Mouse (Mus musculus) ES-Bruce4 (cell line): ENCODE data around the gene Olfr1463. TPM values are rescaled to one million over a fixed set of nuclear protein-coding genes. Genes with fewer than 3 reads are reported as not detected.

Experiments used
- H3K27ac ChIP-seq: 2 replicates; pipeline ENCODE4 v1.5.1; 2012; ENCODE audit warnings: low read length, inconsistent platforms; ENCODE audit not compliant: insufficient read depth
- H3K27me3 ChIP-seq: 2 replicates; pipeline ENCODE4 v1.6.1; 2012; ENCODE audit warnings: mild to moderate bottlenecking, low read length, inconsistent platforms; ENCODE audit not compliant: control insufficient read depth, poor library complexity, insufficient read depth, severe bottlenecking
- H3K36me3 ChIP-seq: 2 replicates; pipeline ENCODE4 v1.6.1; 2012; ENCODE audit warnings: inconsistent platforms, mild to moderate bottlenecking, low read length, moderate library complexity; ENCODE audit not compliant: control insufficient read depth, poor library complexity, insufficient read depth, severe bottlenecking
- H3K4me1 ChIP-seq: one replicate; pipeline ENCODE4 v1.8.1; 2011; ENCODE audit warnings: low read length; ENCODE audit not compliant: control insufficient read depth, insufficient read depth
- H3K4me3 ChIP-seq: 2 replicates; pipeline ENCODE4 v1.5.1; 2011; ENCODE audit warnings: low read depth, mild to moderate bottlenecking, low read length
- H3K9ac ChIP-seq: 2 replicates; pipeline ENCODE4 v1.6.1; 2012; ENCODE audit warnings: low read depth, mild to moderate bottlenecking, inconsistent platforms; ENCODE audit not compliant: poor library complexity, severe bottlenecking
- H3K9me3 ChIP-seq: replicated peaks from 2 replicates; pipeline ENCODE4 v1.6.1; 2012; ENCODE audit warnings: mild to moderate bottlenecking, low read length, inconsistent platforms; ENCODE audit not compliant: control insufficient read depth, poor library complexity, insufficient read depth, severe bottlenecking
- CTCF ChIP-seq: IDR thresholded peaks from one replicate; pipeline ENCODE4 v1.8.1; 2011; ENCODE audit warnings: low read depth, low read length
- EP300 ChIP-seq: IDR thresholded peaks from 2 replicates; pipeline ENCODE4 v1.6.1; 2011; ENCODE audit warnings: low read depth, low read length; ENCODE audit not compliant: insufficient read depth
- POLR2A ChIP-seq: IDR thresholded peaks from one replicate; pipeline ENCODE4 v1.8.1; 2011; ENCODE audit warnings: low read length; ENCODE audit not compliant: insufficient read depth
- polyA plus RNA-seq: library from polyadenylated mRNA; stranded (reverse); fragments of >200 nt; gene quantifications from 2 replicates; pipeline ENCODE4 v1.2.4, GENCODE M21; 2011; ENCODE audit warnings: low read depth; ENCODE audit not compliant: missing spikeins, insufficient read depth, insufficient read length

The Olfr1463 gene
- polyA plus RNA-seq, result not detected in 2 replicates

- H3K9ac ChIP-seq, result no peak within 1 kb of the TSS
- no peaks in the 10 kb centered on the region for H3K36me3 ChIP-seq
- TF ChIP-seq CTCF, result no peak
- no peak for TF ChIP-seq EP300
- TF ChIP-seq POLR2A, result no peak
- H3K4me3 ChIP-seq, result no peak within 1 kb of the TSS
- no peaks in the 10 kb centered on the region for H3K4me1 ChIP-seq
- H3K27me3 ChIP-seq, result no peaks in the 10 kb centered on the region
- no peaks in the 10 kb centered on the region for H3K9me3 ChIP-seq
- H3K27ac ChIP-seq, result no peak within 1 kb of the TSS
Observed at GRCm38 (mm10) chr19:13231028-13231427, at the start of gene Olfr1463. TSS of gene Olfr1463 (plus strand) at chr19:13231328.

- Histone ChIP-seq H3K36me3 (no peaks in the 10 kb centered on the region), H3K27ac (no peak within 1 kb of the TSS), H3K4me3 (no peak within 1 kb of the TSS), H3K9ac (no peak within 1 kb of the TSS), H3K9me3 (no peaks in the 10 kb centered on the region), H3K27me3 (no peaks in the 10 kb centered on the region), H3K4me1 (no peaks in the 10 kb centered on the region)
- TF ChIP-seq POLR2A (no peak), EP300 (no peak), CTCF (no peak)
Observed at GRCm38 (mm10) chr19:13185434-13185833, 45.7 kb upstream of the Olfr1463 start, which contains the start of gene Olfr1462. TSS of gene Olfr1462 (plus strand) at chr19:13185734.

- Histone ChIP-seq H3K4me1 (no peaks in the 10 kb centered on the region), H3K36me3 (no peaks in the 10 kb centered on the region), H3K9me3 (no peaks in the 10 kb centered on the region), H3K4me3 (no peak overlapping the region), H3K27me3 (no peaks in the 10 kb centered on the region), H3K9ac (no peak overlapping the region), H3K27ac (no peak overlapping the region)
- no peak for TF ChIP-seq CTCF
- no peak for TF ChIP-seq EP300
- no peak for TF ChIP-seq POLR2A
Observed at GRCm38 (mm10) chr19:13221666-13222065, 9.5 kb upstream of the Olfr1463 start.

Other genes starting within 250 kb of the Olfr1463 start
- not detected in 2 replicates for gene Olfr1451, start 236.3 kb upstream of the Olfr1463 start, polyA plus RNA-seq
- not detected in 2 replicates for gene Olfr1453, start 203.0 kb upstream of the Olfr1463 start, polyA plus RNA-seq
- gene Olfr1454, start 170.7 kb upstream of the Olfr1463 start, polyA plus RNA-seq, result not detected in 2 replicates
- gene Olfr1457, start 133.4 kb upstream of the Olfr1463 start, polyA plus RNA-seq, result not detected in 2 replicates
- not detected in 2 replicates for gene Olfr1458, start 124.6 kb upstream of the Olfr1463 start, polyA plus RNA-seq
- gene Olfr1459, start 81.8 kb upstream of the Olfr1463 start, polyA plus RNA-seq, result 0.09 and 0.12 TPM in 2 replicates
- not detected in 2 replicates for gene Olfr1461, start 68.3 kb upstream of the Olfr1463 start, polyA plus RNA-seq
- not detected in 2 replicates for gene Olfr1462, start 45.6 kb upstream of the Olfr1463 start, polyA plus RNA-seq
- not detected in 2 replicates for gene Olfr1465, start 84.2 kb downstream of the Olfr1463 start, polyA plus RNA-seq
- gene Olfr1466, start 107.5 kb downstream of the Olfr1463 start, polyA plus RNA-seq, result not detected in 2 replicates
- gene Olfr1467, start 130.9 kb downstream of the Olfr1463 start, polyA plus RNA-seq, result not detected in 2 replicates
- not detected in 2 replicates for gene Olfr1469, start 176.5 kb downstream of the Olfr1463 start, polyA plus RNA-seq
- gene Olfr1471, start 212.1 kb downstream of the Olfr1463 start, polyA plus RNA-seq, result not detected in 2 replicates
- gene Olfr1472, start 224.8 kb downstream of the Olfr1463 start, polyA plus RNA-seq, result not detected in 2 replicates
- not detected in 2 replicates for gene Olfr1474, start 238.2 kb downstream of the Olfr1463 start, polyA plus RNA-seq
- gene Olfr1475, start 248.9 kb downstream of the Olfr1463 start, polyA plus RNA-seq, result not detected in 2 replicates